Mouse (Mus musculus) c-Kit-positive CD71-positive TER-119-positive erythroid progenitor cells, embryonic 14.5 days (primary cell): Measurements from ENCODE around the gene Ptx4.
"Not testable (repeated sequence)": the region's sequence is repeated elsewhere in the genome, so short reads cannot be mapped to it uniquely, and the experiment has no call there.

Source experiments
- DNase-seq: peaks from one replicate; pipeline ENCODE4 v3.0.0-alpha.2; 2013; ENCODE audit warnings: low spot score

Gene Ptx4

GRCm38 (mm10) chr17:25115664-25116432 lies 4.7 kb upstream of the Ptx4 start, which contains the start of gene Telo2:
Gene Telo2 (minus strand): TSS chr17:25115967.
- peak; percentile 91 for DNase-seq

DNA sequence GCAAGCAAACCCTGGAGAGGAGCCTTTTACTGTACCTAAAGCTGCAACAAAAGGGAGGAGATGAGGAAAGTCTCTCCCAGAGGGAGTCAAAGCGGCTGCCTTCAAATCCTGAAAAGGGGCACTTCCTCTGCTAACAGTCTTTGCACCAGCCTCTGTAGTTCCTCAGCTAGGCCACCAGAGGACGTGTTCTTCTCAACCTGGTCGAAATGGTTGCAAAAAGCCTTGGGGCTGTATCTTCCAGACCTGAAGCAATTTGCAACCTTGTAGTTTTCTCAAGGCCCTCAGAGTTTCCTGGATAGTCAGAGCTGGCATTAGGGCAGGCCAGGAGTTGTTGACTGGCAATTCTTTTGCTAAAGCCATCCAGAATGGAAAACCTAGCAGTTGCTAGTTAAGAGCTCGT lies 3.3 kb upstream of the Ptx4 start:
- DNase-seq, result peak; percentile 46

DNA sequence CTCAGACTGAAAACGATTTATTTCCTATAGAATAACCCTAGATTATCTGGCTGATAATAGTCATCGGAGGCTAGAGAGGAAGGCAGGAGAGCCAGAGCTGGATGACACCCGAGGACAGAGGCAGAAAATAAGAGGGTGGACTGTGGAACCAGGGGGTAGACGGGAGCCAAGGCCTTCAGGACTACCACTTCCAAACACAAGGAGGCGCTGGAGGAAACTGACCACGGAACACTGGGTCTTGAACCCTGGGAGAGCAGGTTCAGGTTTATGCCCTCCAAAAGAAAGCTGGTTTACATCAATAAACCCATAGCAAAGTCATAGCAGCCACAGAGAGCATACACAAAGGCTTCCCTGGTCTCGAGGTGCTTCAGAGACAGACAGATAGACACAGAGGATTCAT lies 3.4 kb downstream of the Ptx4 start:
- DNase-seq, result peak; percentile 31

DNA sequence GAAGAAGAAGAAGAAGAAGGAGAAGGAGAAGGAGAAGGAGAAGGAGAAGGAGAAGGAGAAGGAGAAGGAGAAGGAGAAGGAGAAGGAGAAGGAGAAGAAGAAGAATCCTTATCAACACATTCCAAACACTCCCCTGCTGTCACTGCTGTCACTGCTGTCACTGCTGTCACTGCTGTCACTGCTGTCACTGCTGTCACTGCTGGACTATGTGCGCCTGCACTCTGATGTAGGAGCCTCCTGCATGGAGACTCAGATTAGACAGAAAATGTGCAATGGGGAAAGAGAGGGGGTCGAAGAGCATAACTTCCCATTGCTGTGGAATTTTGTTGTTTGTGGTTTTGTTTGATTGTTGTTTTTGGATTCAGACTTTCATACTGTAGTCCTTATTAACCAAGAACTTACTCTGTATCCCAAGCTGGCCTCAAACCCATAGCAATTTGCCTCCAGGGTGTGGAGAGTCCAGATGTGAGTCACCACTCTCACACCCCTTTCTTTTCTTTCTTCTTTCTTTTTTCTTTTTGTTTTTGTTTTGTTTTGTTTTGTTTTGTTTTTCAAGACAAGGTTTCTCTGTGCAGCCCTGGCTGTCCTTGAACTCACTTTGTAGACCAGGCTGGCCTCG lies 5.0 kb downstream of the Ptx4 start:
- not testable (repeated sequence) for DNase-seq

DNA sequence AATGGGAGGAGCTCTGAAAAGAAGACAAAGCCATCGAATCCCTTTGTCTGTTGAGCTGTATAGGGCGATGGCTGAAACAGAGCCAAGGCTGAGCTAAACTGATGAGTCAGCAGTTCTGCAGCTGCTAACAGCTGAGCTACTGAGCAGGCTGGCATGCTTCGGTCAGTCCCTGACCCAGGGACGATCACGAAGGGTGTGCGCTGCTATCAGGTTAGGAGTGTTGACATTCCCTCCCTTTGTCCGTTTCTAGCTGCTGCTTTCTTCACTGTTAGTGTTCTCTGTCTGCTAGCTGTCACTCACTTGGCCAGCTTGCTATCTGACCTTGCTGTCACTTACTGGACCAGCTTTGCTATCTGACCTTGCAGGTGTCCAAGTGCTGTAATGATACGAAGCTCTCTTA lies 6.5 kb downstream of the Ptx4 start:
- DNase-seq, result peak; percentile 61

GRCm38 (mm10) chr17:25127681-25128080 lies 7.1 kb downstream of the Ptx4 start:
- DNase-seq, result peak; percentile 24

DNA sequence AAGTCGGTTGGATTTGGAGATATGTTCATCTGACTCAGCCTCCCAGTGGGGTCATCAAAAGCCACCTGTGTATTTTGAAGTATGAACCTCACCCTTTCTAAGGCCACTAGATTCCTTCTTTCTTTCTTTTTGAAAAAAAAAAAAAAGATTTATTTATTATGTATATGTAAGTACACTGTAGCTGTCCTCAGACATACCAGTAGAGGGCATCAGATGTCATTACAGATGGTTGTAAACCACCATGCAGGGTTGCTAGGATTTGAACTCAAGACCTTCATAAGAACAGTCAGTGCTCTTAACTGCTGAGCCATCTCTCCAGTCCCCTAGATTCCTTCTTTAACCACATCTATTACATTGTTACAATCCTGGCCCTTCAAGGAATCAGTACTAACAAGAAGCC lies 9.5 kb downstream of the Ptx4 start:
- DNase-seq, result no peak

- DNase-seq, result peak; percentile 83
Measured at GRCm38 (mm10) chr17:25133275-25133698, 12.7 kb downstream of the Ptx4 start, which contains the start of gene Clcn7. Gene Clcn7 (plus strand): TSS chr17:25133391.

GRCm38 (mm10) chr17:25135622-25136021 lies 15.1 kb downstream of the Ptx4 start:
- no peak for DNase-seq

- DNase-seq, result no peak
Measured at GRCm38 (mm10) chr17:25138803-25139202, 18.2 kb downstream of the Ptx4 start.

GRCm38 (mm10) chr17:25139960-25140359 lies 19.4 kb downstream of the Ptx4 start:
- no peak for DNase-seq

- DNase-seq, result no peak
Measured at GRCm38 (mm10) chr17:25162161-25162560, 41.6 kb downstream of the Ptx4 start, which contains the start of gene Ccdc154. Gene Ccdc154 (plus strand): TSS chr17:25162461.

DNA sequence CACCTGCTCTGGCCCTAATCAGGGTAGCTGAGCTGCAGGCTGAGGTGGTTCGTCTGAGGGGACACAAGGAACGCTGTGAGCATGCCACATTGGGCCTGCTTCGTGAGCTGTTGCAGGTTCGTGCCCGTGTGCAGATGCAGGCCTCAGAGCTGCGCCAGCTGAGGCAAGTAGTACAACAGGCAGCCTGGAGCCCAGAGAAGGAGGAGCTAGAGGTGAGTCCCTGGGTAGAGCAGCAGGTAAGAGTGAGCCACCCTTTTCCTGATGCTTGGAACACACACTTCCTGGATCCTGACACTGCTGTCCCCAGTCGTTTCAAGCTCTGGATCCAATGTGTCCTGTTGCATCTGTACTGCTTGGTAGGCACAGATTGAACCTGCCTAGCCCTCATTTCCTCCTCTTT lies 42.8 kb downstream of the Ptx4 start:
- no peak for DNase-seq

DNA sequence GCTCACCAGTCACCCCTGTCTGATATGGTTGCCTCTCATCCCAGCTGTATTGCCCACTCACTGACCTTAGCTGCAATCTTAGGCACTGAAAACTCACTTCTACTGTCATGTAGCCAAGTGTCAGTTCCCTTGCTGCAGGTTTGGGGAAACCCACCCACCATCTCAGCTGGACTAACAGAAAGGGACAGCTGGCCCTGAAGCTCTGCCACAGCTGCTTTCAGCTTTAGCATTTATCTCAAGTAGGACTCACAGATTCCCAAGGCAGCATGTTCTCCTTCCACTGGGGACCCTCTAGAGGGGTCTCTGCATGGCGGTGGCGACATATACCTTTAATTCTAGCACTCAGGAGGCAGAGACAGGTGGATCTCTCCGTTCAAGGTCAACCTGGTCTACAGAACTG lies 44.2 kb downstream of the Ptx4 start:
- DNase-seq, result no peak

DNA sequence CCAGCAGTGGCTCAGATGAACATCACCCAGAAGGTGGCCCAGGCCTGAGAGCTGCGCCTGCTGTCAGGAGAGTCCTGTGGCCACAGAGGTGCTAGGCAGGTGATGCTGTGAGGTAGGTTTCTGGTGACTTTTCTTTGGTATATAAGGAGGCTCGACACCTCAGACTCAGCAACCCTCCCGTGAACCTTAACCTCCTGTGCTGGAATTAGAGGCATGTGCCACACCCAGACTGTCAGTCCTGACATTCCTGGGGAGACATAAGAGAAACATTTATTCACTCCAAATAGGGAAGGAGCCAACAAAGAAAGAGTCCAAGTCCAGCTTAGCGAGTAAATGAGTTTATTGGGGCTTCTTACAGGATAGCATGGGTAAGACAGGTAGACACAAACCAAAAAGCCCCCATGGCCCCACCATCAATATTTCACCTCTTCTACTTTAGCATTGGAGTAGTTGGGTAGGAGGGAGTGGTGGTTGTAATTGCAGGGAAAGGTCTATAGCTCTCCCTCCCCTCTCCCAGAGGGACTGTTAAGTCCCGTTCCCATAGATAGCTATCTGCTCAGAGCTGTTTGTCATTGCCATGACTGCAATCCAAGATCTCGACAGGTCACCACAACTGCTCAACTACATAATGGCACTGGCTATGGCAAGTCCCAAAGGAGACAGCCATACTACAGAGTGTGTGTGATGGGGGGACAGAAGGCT lies 45.6 kb downstream of the Ptx4 start:
- no peak for DNase-seq

DNA sequence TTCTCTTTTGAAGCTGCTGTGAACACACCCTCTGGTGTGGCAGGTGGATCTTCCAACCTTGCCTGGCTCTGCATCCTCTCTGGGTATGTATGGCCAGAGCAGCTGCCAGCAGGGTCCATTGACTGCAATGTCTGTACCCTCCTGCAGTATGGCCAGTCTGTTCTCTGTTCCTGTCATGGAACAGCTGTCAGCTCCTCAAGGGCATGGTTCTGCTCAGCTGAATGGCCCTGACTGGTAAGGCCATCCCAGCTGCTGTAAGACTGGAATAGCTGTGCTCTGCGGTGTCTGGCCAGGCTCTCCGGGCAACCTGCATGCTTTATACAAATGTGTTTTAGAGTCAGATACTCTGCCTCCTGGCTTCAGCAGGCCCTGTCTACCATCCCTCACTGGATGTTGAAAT lies 49.1 kb downstream of the Ptx4 start:
- DNase-seq, result no peak

DNA sequence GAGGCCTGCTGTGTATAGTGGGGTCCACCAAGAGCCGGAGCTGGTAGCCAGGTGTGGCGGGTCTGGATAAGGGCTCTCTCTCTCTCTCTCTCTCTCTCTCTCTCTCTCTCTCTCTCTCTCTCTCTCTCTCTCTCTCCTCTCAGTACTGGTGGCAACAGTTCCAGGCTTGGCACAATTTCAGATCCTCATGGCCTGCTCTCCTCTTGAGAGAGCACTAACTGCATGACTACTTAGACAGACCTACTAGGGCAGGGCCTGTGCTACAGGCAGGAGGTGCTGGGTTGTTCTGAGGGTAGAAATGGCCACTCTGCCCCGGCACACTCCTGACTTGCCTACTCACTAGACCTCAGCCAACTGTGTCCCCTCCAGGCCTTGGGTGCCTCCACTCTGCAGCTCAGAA lies 52.0 kb downstream of the Ptx4 start:
- no peak for DNase-seq
